Mouse (Mus musculus): ENCODE data around the gene Gm42417.

DNA sequence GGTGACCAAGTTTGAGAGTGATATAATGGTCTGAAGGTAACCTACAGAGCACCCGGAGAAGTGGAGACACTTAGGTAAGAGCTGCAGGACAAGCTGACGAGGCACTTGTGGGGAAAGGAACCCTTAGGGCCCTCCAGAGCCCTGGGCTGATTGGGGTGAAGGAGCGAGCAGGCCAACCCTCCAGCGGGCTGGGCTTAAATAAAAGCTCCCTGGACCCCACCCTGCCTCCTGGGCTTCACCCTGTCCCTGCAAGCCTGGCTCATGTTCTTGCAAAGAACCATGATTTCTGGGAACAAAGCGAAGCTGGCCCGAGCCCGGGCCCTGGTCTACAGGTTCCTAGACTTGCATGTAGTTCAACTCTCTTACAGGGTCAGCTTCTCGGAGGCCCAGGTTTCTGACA is 34.3 kb upstream of the Gm42417 start:
- TF ChIP-seq CTCF (IDR thresholded peaks at IDR 0.05; ENCODE audit: control insufficient read depth, insufficient read depth, insufficient replicate concordance, low read depth, low read length) (no peak), POLR2A (IDR thresholded peaks at IDR 0.05; ENCODE audit: control insufficient read depth, low read depth, low read length) (no peak)
